Mouse (Mus musculus) kidney, postnatal 14 days (tissue): Measurements from ENCODE around the gene Astn2.

Experiments used
- DNase-seq: peaks from one replicate; pipeline ENCODE4 v3.0.0; 2022; ENCODE audit warnings: mixed read lengths

The Astn2 gene

DNA sequence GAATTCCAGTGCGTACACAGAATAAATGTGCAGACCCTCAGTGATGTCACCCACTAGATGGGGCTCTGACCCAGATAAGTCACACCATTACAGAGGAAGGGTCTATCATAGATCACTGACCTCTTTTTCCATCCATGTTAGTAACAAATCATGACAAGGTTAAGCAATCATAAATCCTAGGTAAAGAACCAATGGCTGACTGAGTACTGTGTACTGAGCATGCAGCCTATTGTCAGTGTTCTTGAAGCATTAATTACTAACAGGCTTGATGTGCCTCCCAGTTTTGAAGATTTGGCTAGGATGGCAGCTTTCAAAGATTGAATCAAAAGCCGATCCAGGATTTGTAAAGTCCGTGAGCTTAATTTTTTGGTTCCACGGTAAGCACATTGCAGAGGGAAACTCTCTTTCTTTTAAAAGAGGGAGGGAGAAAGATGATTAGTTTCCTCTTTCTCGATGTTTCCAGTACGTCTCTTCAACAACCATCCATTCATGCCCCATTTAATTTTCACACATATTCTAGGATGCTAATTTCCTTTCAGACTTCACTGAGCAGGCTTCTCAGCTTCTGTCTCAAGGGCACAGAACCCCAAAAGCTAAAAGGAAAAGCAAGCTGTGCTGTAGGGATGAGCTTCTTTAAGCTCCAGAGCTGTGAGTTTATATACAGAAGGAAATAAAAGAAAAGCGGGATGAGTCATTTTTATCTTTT is 93.9 kb downstream of the Astn2 start:
- DNase-seq, result no peak

DNA sequence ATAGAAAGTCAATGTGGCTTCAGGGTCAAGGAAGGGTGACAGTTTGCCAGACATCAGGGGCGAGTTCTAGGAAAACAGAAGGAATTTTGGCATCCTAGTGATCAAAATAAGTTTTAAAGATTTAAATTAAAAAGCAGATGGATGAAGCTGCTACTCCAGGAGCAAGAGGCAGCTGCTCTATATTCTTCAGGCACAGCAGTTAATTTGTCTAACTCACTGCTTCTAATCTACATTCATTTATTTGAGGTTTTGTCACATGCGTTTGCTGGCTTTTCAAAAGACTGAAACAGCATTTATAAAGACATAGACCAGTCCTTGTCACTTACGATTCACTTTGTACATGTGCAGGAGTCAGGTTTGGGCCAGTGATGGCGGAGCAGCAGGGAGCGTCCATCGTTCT is 98.0 kb downstream of the Astn2 start:
- DNase-seq, result no peak

DNA sequence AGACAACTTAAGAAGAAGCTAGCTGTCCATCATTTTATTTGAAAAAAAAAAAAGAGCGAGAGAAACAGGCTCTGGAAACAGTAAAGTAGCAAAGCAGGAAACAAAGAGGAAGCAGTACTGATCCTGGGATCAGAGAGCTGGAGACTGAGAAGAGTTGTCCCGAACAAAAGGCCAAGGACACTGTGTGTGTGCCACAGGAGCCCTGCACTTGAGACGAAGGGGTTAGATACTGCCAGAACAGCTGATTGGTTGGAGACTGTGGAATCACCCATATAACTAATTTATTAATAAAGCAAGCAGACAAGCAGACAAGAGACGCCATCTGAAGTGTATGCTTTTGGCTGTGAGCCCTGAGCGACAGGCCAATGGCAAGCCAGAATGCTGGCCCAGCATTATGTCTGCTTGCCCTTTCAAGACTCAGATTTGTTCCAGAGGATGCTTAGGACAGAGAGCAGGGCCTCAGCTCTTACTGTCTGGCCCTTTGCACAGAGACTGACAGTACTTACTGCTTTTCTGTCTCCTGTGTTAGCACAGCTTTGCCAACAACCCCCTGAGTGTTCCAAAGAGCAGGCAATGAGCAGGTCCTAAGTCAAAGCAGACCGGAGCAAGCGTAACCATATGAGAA is 101.6 kb downstream of the Astn2 start:
- no peak for DNase-seq

GRCm38 (mm10) chr4:66285034-66285433 is 119.4 kb downstream of the Astn2 start:
- no peak for DNase-seq

DNA sequence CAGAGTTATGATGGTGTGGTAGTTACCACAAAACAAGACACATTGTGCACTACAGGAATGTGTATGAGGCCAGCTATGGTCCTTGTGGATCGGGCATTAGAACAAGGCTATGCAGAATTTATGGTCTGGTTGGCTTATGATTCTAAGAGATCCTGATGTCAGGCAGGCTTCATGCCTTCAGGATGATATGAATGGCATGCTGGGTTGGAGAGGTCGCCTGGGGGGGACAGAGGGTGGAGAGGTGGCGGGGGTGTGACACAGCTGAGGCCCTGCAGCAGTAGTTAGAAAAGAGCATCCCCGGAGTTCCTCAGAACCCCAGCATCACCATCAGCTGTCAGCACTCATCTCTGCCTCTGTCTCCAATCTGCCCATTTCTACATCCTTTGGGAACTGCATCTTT is 128.3 kb downstream of the Astn2 start:
- no peak for DNase-seq

DNA sequence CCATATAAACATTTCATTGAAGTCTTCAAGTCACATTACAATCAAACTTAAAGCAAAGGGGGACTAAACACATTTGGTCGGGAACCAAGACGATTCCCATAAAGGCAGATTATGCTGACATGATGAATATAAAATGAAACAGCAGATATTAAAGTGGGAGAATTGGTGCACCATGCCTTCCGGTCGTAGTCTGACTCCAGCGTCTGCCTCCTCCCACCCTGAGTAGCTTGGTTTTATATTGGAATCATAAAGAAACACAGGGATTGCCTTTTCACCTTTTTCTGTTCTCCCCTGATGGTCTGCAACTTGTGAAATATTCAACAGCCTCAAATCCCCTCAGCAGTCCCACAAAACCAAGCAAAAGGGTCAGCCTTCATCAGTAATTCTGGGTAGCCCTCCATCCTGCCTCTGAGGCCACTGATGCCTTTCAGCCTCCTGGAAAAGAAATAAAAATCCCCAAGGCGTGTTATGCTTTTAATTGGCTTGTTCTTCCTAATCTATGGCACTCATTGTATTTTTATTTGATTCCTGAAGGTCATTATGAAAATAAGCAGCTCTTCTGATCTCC is 132.8 kb downstream of the Astn2 start:
- DNase-seq, result no peak

DNA sequence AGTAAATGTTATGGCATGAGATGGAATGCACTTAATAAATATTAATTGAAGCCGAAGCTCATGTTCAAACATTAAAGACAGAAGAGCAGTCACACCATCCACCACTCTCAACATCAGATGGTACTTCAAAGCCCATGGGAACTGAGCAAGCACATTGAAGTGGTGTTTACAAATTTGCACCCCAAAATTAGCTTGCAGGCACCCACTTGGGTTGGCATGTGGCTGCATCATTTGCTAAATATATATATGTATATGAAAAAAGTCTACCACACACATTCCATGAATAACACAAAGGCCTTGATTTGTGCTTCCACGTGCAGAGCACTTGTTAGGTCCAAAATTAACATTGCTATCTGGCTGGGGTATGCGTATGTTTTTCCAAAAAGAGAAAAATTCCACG is 140.4 kb downstream of the Astn2 start:
- DNase-seq, result no peak

DNA sequence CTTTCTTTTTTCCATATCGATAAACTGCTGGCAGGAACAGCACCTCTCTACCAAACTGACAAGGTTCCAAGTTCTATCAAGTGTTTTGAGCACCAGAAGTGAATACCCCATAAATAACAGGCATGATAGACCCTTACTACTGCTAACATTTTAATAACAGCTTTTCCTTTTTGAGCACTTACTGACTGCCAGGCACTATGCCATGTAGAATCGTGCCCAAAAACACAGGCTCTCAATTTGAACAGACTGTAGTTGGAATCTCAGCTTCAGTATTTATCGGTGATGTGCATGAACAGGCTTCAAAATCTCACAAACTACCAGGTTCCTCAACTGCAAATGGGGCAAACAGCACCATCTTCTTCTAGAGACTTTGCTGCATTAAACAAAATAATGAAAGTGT is 143.1 kb downstream of the Astn2 start:
- DNase-seq, result no peak

DNA sequence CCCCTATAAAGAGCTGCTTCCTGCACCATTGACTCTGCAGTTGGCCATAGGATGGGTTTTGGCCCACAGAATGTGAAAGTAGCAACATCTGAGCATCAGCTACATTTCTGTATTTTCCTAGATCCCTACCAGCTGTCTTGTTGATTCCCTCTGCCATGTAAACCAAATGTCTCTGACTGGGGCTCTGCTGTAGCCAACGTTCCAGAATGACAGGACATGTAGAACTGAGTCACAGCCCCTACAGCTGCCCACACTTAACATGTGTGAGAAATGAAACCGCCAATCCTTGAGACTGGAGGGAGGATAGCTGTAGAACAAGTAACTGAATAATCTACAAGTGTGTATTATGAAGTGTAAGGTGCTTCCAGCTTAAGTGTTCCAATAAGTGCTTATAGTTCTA is 145.5 kb downstream of the Astn2 start:
- DNase-seq, result no peak

GRCm38 (mm10) chr4:66254695-66255492 is 149.5 kb downstream of the Astn2 start:
- DNase-seq, result no peak

- no peak for DNase-seq
These were observed 155.9 kb downstream of the Astn2 start for GRCm38 (mm10) chr4:66248521-66248920.

DNA sequence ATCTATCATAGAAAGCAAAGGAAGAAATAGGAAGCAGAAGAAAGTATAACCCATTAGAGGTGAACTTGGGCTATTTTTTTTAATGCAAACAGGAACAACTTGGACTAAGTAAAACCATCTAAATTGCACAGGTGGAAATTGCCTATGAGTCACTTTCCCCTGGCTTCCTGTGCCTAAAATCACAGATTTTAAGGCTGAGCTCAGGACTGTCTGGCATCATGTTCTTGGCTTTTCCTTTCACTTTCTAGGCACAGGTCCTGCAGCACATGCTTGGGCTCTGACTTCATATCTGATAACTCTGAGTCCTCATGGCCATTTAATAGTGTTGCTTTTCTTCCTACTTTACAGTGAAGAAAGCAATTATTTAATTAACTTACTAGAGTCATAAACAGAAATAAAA is 161.7 kb downstream of the Astn2 start:
- no peak for DNase-seq

GRCm38 (mm10) chr4:66232799-66233198 is 171.6 kb downstream of the Astn2 start:
- DNase-seq, result no peak

DNA sequence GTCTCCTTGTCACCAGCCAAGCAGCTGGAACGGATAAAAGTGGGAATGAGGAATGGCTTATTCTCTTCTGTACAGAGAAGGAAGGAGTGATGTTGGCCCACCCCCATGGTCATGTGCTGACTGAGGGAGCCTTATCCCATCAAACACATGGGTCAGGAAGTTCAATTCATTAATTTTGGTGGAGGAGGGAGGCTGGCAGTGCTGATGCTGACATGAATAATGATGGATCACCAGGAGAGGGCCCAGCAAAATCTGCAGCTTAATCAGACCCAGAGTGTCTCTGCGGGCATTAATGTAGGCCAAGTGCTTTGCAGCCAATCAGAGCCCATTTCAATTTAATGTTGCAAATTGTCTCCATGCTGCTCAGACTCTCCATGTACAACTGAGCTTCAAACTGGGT is 172.1 kb downstream of the Astn2 start:
- no peak for DNase-seq

DNA sequence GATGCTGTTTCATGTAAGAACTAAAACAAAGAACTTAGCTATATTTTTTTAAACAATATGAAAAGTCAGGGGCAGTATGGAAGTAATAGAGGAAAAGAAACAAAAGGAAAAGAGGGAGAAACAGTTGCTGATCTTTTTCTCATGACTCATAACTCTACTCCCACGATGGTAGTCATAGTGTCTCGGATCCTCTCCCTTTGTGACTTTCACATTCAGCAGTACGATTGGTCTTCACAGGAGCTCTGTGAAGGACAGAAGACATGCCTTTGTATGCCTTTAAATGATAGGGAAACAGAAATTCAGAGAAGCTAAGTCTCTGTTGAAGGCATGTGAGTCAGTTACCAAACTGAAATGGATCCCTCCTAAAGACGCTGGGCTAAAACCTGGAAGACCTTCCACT is 173.7 kb downstream of the Astn2 start:
- no peak for DNase-seq

GRCm38 (mm10) chr4:66222602-66223317 is 181.7 kb downstream of the Astn2 start:
- DNase-seq, result no peak

DNA sequence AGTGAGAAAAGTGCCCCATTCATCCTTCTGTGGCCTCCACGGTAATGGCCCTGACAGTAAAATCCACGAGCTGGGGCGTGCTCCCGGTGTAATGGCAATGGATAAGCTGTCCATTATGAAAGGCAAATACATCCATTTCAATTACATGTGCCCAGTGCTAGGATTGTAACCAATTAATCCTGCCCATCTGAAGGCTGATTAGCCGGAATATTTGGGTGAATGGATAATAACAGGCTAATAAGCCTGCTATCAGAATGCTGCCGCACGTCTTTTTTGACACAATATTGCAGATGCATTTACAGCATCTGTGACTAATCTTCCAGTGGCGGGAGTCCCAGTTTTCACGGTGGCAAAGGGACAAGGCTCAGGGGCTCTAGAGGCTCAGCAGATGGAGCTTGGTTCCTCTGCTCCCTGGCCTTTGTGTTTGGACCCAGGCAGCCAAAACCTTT is 189.2 kb downstream of the Astn2 start:
- no peak for DNase-seq

DNA sequence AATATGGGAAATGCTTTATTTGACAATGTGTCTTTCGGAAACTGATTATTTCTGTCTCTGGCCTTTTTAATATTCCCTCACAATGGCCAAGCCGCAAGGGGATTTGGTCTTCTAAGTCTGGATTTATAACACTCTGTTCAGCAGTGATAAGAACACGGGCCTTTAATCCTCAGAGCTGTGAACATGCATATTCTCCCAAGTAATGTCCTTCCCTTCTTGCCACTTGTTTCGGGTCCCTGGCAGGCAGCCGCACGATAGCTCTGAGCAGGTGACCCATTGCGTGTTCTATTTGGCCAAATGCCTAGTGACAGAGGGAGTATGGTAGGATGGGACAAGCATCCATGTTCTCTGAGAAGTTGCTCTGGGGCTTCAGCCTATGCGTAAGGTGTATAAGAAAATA is 214.8 kb downstream of the Astn2 start:
- DNase-seq, result no peak

GRCm38 (mm10) chr4:66175887-66176533 is 228.4 kb downstream of the Astn2 start:
- no peak for DNase-seq

DNA sequence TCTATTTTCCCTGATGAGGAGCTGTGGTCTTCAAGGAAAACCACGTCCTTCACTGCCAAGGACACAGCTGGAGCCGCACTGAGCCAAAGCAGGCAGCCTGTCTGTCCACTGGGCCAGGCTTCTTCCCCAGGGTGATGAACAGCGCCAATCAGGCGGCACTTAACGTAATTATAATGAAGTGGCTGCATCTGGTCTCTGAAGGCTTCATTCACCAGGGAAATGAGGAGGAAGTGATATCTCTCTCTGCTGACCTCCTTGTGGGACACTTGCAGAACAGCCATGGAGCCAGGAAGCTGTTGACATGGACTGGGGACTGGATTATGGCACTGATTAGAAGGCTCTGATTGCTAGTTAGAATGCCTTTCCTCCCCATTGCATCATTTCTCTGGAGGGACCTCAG is 232.8 kb downstream of the Astn2 start:
- DNase-seq, result no peak

GRCm38 (mm10) chr4:66170787-66171186 is 233.6 kb downstream of the Astn2 start:
- no peak for DNase-seq

- DNase-seq, result no peak
These were observed 234.9 kb downstream of the Astn2 start for GRCm38 (mm10) chr4:66169485-66169884.
